Mouse (Mus musculus) small intestine, adult 2 months (tissue): ENCODE measurements around the gene Ints4. TPM values are rescaled to one million over a fixed set of nuclear protein-coding genes. Genes with fewer than 3 reads are reported as not detected.

Experiments
- H3K27ac ChIP-seq: fragments of 200-500 bp; 2 replicates; pipeline ENCODE4 v1.5.1; 2012; ENCODE audit warnings: low read depth, low read length, control low read depth, inconsistent platforms; ENCODE audit not compliant: insufficient read depth
- H3K27me3 ChIP-seq: fragments of 200-500 bp; 2 replicates; pipeline ENCODE4 v1.6.1; 2012; ENCODE audit warnings: mild to moderate bottlenecking, moderate library complexity, low read length, inconsistent platforms; ENCODE audit not compliant: control insufficient read depth, insufficient read depth
- H3K36me3 ChIP-seq: fragments of 200-500 bp; 2 replicates; pipeline ENCODE4 v1.6.1; 2012; ENCODE audit warnings: mild to moderate bottlenecking, low read length, control low read depth, inconsistent platforms; ENCODE audit not compliant: control insufficient read depth, insufficient read depth
- H3K4me1 ChIP-seq: fragments of 200-500 bp; 2 replicates; pipeline ENCODE4 v1.6.1; 2012; ENCODE audit warnings: low read length, inconsistent platforms, mixed read lengths; ENCODE audit not compliant: control insufficient read depth, insufficient read depth, insufficient read length
- H3K4me3 ChIP-seq: fragments of 200-500 bp; 2 replicates; pipeline ENCODE4 v1.5.1; 2012; ENCODE audit warnings: low read depth, mild to moderate bottlenecking, control low read depth, inconsistent platforms, low read length, moderate library complexity
- CTCF ChIP-seq: fragments of 200-500 bp; IDR thresholded peaks from 2 replicates; pipeline ENCODE4 v1.5.1; 2012; ENCODE audit warnings: low read depth, mild to moderate bottlenecking, control low read depth, inconsistent platforms, low read length, moderate library complexity, mixed read lengths; ENCODE audit not compliant: insufficient replicate concordance, insufficient read length; ENCODE audit errors: extremely low read depth
- POLR2A ChIP-seq: fragments of 200-500 bp; IDR thresholded peaks from 2 replicates; pipeline ENCODE4 v1.6.1; 2012; ENCODE audit warnings: low read depth, mild to moderate bottlenecking, control low read depth, inconsistent platforms, low read length, moderate library complexity
- WGBS: fragments of 180-500 bp; shearing (Covaris S2); methylation state at CpG from one replicate; pipeline ENCODE4 v1.1.7; 2018; 5-methylcytosine and 5-hydroxymethylcytosine counted together
- polyA plus RNA-seq: library from polyadenylated mRNA; depleted of rRNA; stranded (reverse); fragments of >200 nt; gene quantifications from 2 replicates; pipeline ENCODE4 v1.2.3, GENCODE M21; 2012

Ints4 gene
- polyA plus RNA-seq, 1 experiment, result 42.1 TPM

GRCm38 (mm10) chr7:97570389-97570788 is 89.6 kb downstream of the Ints4 start:
- Histone ChIP-seq H3K27ac (no peak overlapping the region), H3K36me3 (peaks cover 29% of the 10 kb centered on the region), H3K4me1 (no peaks in the 10 kb centered on the region), H3K27me3 (no peaks in the 10 kb centered on the region), H3K4me3 (no peak overlapping the region)
- TF ChIP-seq CTCF (peak; percentile 51; the same call in 1 of the 2 replicates), POLR2A (no peak)
- 88% methylated on average over 1 of the region's 1 CpGs for WGBS

DNA sequence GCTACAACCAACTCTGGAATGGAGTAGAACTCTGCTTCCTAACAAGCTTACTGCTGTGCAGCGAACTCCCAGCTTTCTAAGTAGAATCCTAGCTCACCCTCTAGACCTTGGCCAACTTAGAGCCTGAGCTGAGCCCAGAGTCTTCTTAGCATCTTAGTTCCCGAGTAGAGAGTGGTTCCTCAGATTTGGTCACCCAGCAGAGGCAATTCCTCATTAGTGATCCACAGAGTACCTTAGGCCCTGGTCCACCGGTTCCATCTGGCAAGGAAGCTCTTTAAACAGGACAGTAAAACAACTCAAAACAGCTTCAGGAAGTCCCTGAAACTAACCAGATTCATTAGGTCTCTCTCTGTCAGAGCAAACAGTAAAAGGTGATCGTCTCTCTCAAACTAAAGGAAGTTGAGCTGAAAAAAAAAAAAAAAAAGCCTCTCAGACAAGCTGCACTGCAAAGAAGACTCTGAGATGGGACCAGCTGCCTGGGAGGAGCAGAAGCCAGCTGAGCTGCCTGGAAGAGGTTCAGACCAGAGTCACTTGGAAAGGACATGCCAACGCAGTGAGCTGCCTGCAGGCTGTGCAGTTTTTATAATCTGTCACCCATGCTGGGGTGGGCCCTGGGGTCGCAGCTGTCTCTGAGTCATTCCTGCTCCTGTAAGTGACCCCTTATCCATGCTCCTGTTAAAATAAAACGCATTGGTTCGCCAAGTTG is 97.8 kb downstream of the Ints4 start:
- 9% methylated on average over 8 of the region's 8 CpGs for WGBS

GRCm38 (mm10) chr7:97579067-97579975 is 98.6 kb downstream of the Ints4 start, which contains the start of the genes Aamdc and Rsf1:
Aamdc (minus strand) TSS chr7:97579497.
Rsf1 (plus strand) TSS chr7:97579889.
- H3K27ac ChIP-seq, result peak within 1 kb of the TSS; percentile 97
- WGBS, result under 1% methylated on average over 65 of the region's 68 CpGs
- peak within 1 kb of the TSS; percentile 100 for H3K4me3 ChIP-seq
- H3K4me1 ChIP-seq, result peaks cover 3% of the 10 kb centered on the region; the same call in 1 of the 2 replicates
- no peaks in the 10 kb centered on the region for H3K27me3 ChIP-seq
- H3K36me3 ChIP-seq, result peaks cover 10% of the 10 kb centered on the region
- TF ChIP-seq CTCF, result peak; percentile 77
- TF ChIP-seq POLR2A, result peak; percentile 98

More for the DNA sequence above, 97.8 kb downstream of the Ints4 start:
- Histone ChIP-seq H3K4me1 (peaks cover 3% of the 10 kb centered on the region; the same call in 1 of the 2 replicates), H3K4me3 (peak overlapping the region; percentile 100), H3K27me3 (no peaks in the 10 kb centered on the region), H3K36me3 (peaks cover 16% of the 10 kb centered on the region), H3K27ac (peak overlapping the region; percentile 77)
- TF ChIP-seq CTCF (no peak), POLR2A (no peak)

DNA sequence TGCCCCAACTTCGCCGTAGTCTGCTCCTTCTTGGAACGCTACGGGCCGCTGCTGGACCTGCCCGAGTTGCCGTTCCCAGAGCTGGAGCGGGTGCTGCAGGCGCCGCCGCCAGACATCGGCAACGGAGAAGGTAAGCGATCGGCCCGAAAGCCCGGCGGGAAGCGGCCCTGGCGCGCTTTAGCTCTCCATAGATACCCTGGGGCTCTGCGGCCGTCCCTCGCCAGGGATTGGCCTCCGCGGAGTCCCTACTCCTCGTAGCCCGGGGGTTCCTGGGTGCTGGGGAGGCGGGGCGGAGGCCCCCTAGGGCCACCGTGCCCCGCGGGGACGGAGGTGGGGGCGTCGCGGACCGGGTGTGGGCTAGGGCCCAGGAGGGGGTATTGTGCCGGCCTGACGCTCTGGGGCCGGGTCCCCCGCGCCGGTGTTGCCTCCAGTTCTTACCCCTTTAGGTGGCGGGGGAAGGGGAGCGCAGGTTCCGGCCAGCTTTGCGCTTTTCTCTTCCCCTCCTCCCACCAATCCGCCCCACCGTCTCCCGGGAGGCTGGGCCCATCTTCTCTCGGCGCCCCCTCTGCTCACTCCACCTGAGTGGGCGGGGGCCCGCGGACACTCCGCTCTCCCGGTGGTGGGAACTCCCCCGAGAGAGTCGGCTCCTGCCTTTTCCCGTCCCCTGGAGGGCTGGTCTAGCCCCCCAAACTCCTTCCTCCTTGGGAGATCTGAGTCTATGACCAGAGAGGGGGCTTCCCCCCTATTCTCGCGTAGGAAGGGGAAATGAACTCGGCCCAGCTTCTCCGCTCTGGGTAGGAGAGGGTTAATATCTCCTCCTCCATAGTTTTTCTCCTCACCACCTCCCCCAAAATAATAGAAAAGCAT is 99.5 kb downstream of the Ints4 start:
- WGBS, result under 1% methylated on average over 64 of the region's 65 CpGs
- Histone ChIP-seq H3K36me3 (peaks cover 5% of the 10 kb centered on the region; the same call in 1 of the 2 replicates), H3K27ac (peak overlapping the region; percentile 97), H3K27me3 (no peaks in the 10 kb centered on the region), H3K4me1 (peaks cover 3% of the 10 kb centered on the region; the same call in 1 of the 2 replicates), H3K4me3 (peak overlapping the region; percentile 100)
- TF ChIP-seq CTCF (no peak), POLR2A (no peak)

- Histone ChIP-seq H3K4me3 (peak overlapping the region; percentile 100), H3K27me3 (no peaks in the 10 kb centered on the region), H3K27ac (peak overlapping the region; percentile 97), H3K36me3 (peaks cover 2% of the 10 kb centered on the region; the same call in 1 of the 2 replicates), H3K4me1 (peaks cover 3% of the 10 kb centered on the region; the same call in 1 of the 2 replicates)
- under 1% methylated on average over 11 of the region's 11 CpGs for WGBS
- no peak for TF ChIP-seq CTCF
- peak; percentile 77; the same call in 1 of the 2 replicates for TF ChIP-seq POLR2A
Measured at GRCm38 (mm10) chr7:97580843-97581214, 100.1 kb downstream of the Ints4 start.

DNA sequence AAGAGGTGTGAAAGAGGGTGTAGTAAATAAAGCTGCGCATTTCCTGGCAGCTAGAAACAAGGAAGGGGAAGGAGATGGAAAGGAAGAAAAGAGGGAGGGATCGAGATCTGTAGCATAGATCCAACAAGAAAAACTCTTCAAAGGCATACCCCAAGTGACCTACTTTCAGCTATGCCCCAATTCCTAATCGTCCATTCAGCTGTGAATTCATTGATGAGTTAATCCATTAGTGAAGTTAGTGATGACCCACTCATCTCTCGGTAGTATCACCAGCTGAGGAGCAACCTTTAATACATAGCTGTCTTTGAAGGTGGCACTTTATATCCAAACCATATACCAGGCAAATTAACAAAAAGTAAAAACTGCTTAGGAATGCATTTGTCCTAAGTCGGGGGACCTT is 107.8 kb downstream of the Ints4 start:
- Histone ChIP-seq H3K4me3 (no peak overlapping the region), H3K27me3 (no peaks in the 10 kb centered on the region), H3K36me3 (no peaks in the 10 kb centered on the region), H3K27ac (no peak overlapping the region), H3K4me1 (peaks cover 13% of the 10 kb centered on the region; the same call in 1 of the 2 replicates)
- WGBS, result 76% methylated on average over 5 of the region's 5 CpGs
- TF ChIP-seq POLR2A (no peak), CTCF (no peak)
